Mouse (Mus musculus): ENCODE data around the gene Celsr3. TPM values are rescaled to one million over a fixed set of nuclear protein-coding genes. Genes with fewer than 3 reads are reported as not detected.

Celsr3 gene
- polyA plus RNA-seq, 1 experiment = 77.1 TPM

- DNase-seq = peak; percentile 99 to 100
- Histone ChIP-seq H3K27ac (ENCODE audit: insufficient read depth, low read length) (peak overlapping the region; percentile 96), H3K4me1 (ENCODE audit: control insufficient read depth, insufficient read depth, low read length) (peaks cover 25% of the 10 kb centered on the region), H3K27me3 (ENCODE audit: control insufficient read depth, insufficient read depth, low read length) (no peaks in the 10 kb centered on the region), H3K4me3 (replicated peaks; ENCODE audit: insufficient read depth, low read depth, low read length) (peak overlapping the region; percentile 95)
- TF ChIP-seq CTCF (IDR thresholded peaks at IDR 0.05; ENCODE audit: borderline replicate concordance, insufficient read depth, low read depth, low read length) (no peak), POLR2A (IDR thresholded peaks at IDR 0.05; ENCODE audit: borderline replicate concordance, insufficient read depth, low read length) (peak; percentile 94)
- under 1% methylated on average over 31 of the region's 31 CpGs for WGBS
These were observed 1.2 kb upstream of the Celsr3 start for GRCm38 (mm10) chr9:108824755-108825413.

- Histone ChIP-seq H3K4me1 (ENCODE audit: control insufficient read depth, insufficient read depth, low read length) (peaks cover 38% of the 10 kb centered on the region), H3K4me3 (replicated peaks; ENCODE audit: insufficient read depth, low read depth, low read length) (peak overlapping the region; percentile 95), H3K27ac (ENCODE audit: insufficient read depth, low read length) (peak overlapping the region; percentile 2; the same call in 1 of the 2 replicates), H3K27me3 (ENCODE audit: control insufficient read depth, insufficient read depth, low read length) (no peaks in the 10 kb centered on the region)
- DNase-seq = peak; percentile 84
- no peak for TF ChIP-seq POLR2A (IDR thresholded peaks at IDR 0.05; ENCODE audit: borderline replicate concordance, insufficient read depth, low read length)
- no peak for TF ChIP-seq CTCF (IDR thresholded peaks at IDR 0.05; ENCODE audit: borderline replicate concordance, insufficient read depth, low read depth, low read length)
- WGBS = 1% methylated on average over 39 of the region's 39 CpGs
These were observed 700 bp downstream of the Celsr3 start for GRCm38 (mm10) chr9:108826700-108827340.

GRCm38 (mm10) chr9:108827454-108827853, 1.3 kb downstream of the Celsr3 start:
- WGBS = 20% methylated on average over 34 of the region's 34 CpGs
- H3K4me1 ChIP-seq (ENCODE audit: control insufficient read depth, insufficient read depth, low read length) = peaks cover 42% of the 10 kb centered on the region

GRCm38 (mm10) chr9:108827906-108828305, 1.8 kb downstream of the Celsr3 start:
- peaks cover 45% of the 10 kb centered on the region for H3K4me1 ChIP-seq (ENCODE audit: control insufficient read depth, insufficient read depth, low read length)
- 67% methylated on average over 18 of the region's 18 CpGs for WGBS
- peak in 1 of 2 experiments; percentile 42 for DNase-seq
- H3K4me3 ChIP-seq (replicated peaks; ENCODE audit: insufficient read depth, low read depth, low read length) = peak overlapping the region; percentile 95
- no peak overlapping the region for H3K27ac ChIP-seq (ENCODE audit: insufficient read depth, low read length)
- H3K27me3 ChIP-seq (ENCODE audit: control insufficient read depth, insufficient read depth, low read length) = no peaks in the 10 kb centered on the region
- TF ChIP-seq CTCF (IDR thresholded peaks at IDR 0.05; ENCODE audit: borderline replicate concordance, insufficient read depth, low read depth, low read length) = no peak
- no peak for TF ChIP-seq POLR2A (IDR thresholded peaks at IDR 0.05; ENCODE audit: borderline replicate concordance, insufficient read depth, low read length)

More at GRCm38 (mm10) chr9:108827454-108827853, 1.3 kb downstream of the Celsr3 start:
- Histone ChIP-seq H3K4me3 (replicated peaks; ENCODE audit: insufficient read depth, low read depth, low read length) (peak overlapping the region; percentile 95), H3K27ac (ENCODE audit: insufficient read depth, low read length) (no peak overlapping the region), H3K27me3 (ENCODE audit: control insufficient read depth, insufficient read depth, low read length) (no peaks in the 10 kb centered on the region)
- peak in 1 of 2 experiments; percentile 52 for DNase-seq
- TF ChIP-seq POLR2A (IDR thresholded peaks at IDR 0.05; ENCODE audit: borderline replicate concordance, insufficient read depth, low read length) = no peak
- TF ChIP-seq CTCF (IDR thresholded peaks at IDR 0.05; ENCODE audit: borderline replicate concordance, insufficient read depth, low read depth, low read length) = no peak

GRCm38 (mm10) chr9:108831637-108832036, 5.5 kb downstream of the Celsr3 start:
- TF ChIP-seq CTCF (IDR thresholded peaks at IDR 0.05; ENCODE audit: borderline replicate concordance, insufficient read depth, low read depth, low read length) (no peak), POLR2A (IDR thresholded peaks at IDR 0.05; ENCODE audit: borderline replicate concordance, insufficient read depth, low read length) (no peak)
- DNase-seq = no peak
- peaks cover 47% of the 10 kb centered on the region for H3K4me1 ChIP-seq (ENCODE audit: control insufficient read depth, insufficient read depth, low read length)
- no peak overlapping the region for H3K4me3 ChIP-seq (replicated peaks; ENCODE audit: insufficient read depth, low read depth, low read length)
- H3K27ac ChIP-seq (ENCODE audit: insufficient read depth, low read length) = no peak overlapping the region
- H3K27me3 ChIP-seq (ENCODE audit: control insufficient read depth, insufficient read depth, low read length) = no peaks in the 10 kb centered on the region
- WGBS = 42% methylated on average over 23 of the region's 23 CpGs

- no peak for TF ChIP-seq CTCF (IDR thresholded peaks at IDR 0.05; ENCODE audit: borderline replicate concordance, insufficient read depth, low read depth, low read length)
- TF ChIP-seq POLR2A (IDR thresholded peaks at IDR 0.05; ENCODE audit: borderline replicate concordance, insufficient read depth, low read length) = no peak
- Histone ChIP-seq H3K27me3 (ENCODE audit: control insufficient read depth, insufficient read depth, low read length) (no peaks in the 10 kb centered on the region), H3K4me1 (ENCODE audit: control insufficient read depth, insufficient read depth, low read length) (peaks cover 43% of the 10 kb centered on the region), H3K4me3 (replicated peaks; ENCODE audit: insufficient read depth, low read depth, low read length) (no peak overlapping the region), H3K27ac (ENCODE audit: insufficient read depth, low read length) (no peak overlapping the region)
- 24% methylated on average over 46 of the region's 46 CpGs for WGBS
- DNase-seq = peak; percentile 76 to 84
These were observed 6.4 kb downstream of the Celsr3 start for GRCm38 (mm10) chr9:108832390-108833108.

GRCm38 (mm10) chr9:108842989-108843388, 16.9 kb downstream of the Celsr3 start:
- no peak overlapping the region for H3K4me3 ChIP-seq (replicated peaks; ENCODE audit: insufficient read depth, low read depth, low read length)
- TF ChIP-seq POLR2A (IDR thresholded peaks at IDR 0.05; ENCODE audit: borderline replicate concordance, insufficient read depth, low read length) (no peak), CTCF (IDR thresholded peaks at IDR 0.05; ENCODE audit: borderline replicate concordance, insufficient read depth, low read depth, low read length) (peak; percentile 56)
- DNase-seq = peak; percentile 84 to 89
- no peaks in the 10 kb centered on the region for H3K27me3 ChIP-seq (ENCODE audit: control insufficient read depth, insufficient read depth, low read length)
- peaks cover 21% of the 10 kb centered on the region for H3K4me1 ChIP-seq (ENCODE audit: control insufficient read depth, insufficient read depth, low read length)
- no peak overlapping the region for H3K27ac ChIP-seq (ENCODE audit: insufficient read depth, low read length)
- WGBS = 5% methylated on average over 14 of the region's 14 CpGs

All from cerebellum, adult 2 months (tissue).